Mouse (Mus musculus): Measurements from ENCODE around the gene Uck2. TPM values are rescaled to one million over a fixed set of nuclear protein-coding genes. Genes with fewer than 3 reads are reported as not detected.

Gene Uck2
- total and polyA plus RNA-seq, 3 experiments = 191 to 643 (median 290) TPM

GRCm38 (mm10) chr1:167265366-167265765 lies 19.8 kb downstream of the Uck2 start:
- H3K27me3 ChIP-seq (ENCODE audit: control insufficient read depth in 1 of 2, insufficient read depth in 2 of 2, low read length in 2 of 2) = no peaks in the 10 kb centered on the region
- peaks cover 4 to 34% of the 10 kb centered on the region in 2 experiments; a peak in 3 of 4 replicates for H3K36me3 ChIP-seq (ENCODE audit: control insufficient read depth in 1 of 2, insufficient read depth in 2 of 2, low read length in 2 of 2)
- H3K9ac ChIP-seq (ENCODE audit: control insufficient read depth, low read depth, low read length, poor library complexity, severe bottlenecking) = no peak overlapping the region
- peaks cover 8 to 24% of the 10 kb centered on the region in 2 experiments for H3K4me1 ChIP-seq (ENCODE audit: control insufficient read depth in 1 of 2, insufficient read depth in 2 of 2, low read length in 2 of 2)
- H3K27ac ChIP-seq (ENCODE audit: control insufficient read depth, low read depth, low read length) = no peak overlapping the region
- no peaks in the 10 kb centered on the region for H3K9me3 ChIP-seq (replicated peaks; ENCODE audit: insufficient read depth, low read length)
- TF ChIP-seq CTCF (IDR thresholded peaks at IDR 0.05 in 2 of 3, conservative IDR thresholded peaks at IDR 0.05 in 1 of 3; ENCODE audit: control insufficient read depth in 1 of 3, insufficient read depth in 1 of 3, low read depth in 2 of 3, low read length in 3 of 3, poor library complexity in 1 of 3, severe bottlenecking in 1 of 3) (no peak), BHLHE40 (IDR thresholded peaks at IDR 0.05; ENCODE audit: borderline replicate concordance, low read depth, low read length) (no peak), MAX (IDR thresholded peaks at IDR 0.05; ENCODE audit: low read length) (no peak), TAL1 (IDR thresholded peaks at IDR 0.05; ENCODE audit: low read length) (no peak), EP300 (IDR thresholded peaks at IDR 0.05; ENCODE audit: low read depth in 1 of 2, low read length in 2 of 2) (no peak), USF1 (IDR thresholded peaks at IDR 0.05; ENCODE audit: low read depth, low read length) (no peak)
- no peak overlapping the region for H3K4me3 ChIP-seq (ENCODE audit: control insufficient read depth in 1 of 2, insufficient read depth in 1 of 2, low read depth in 2 of 2, low read length in 2 of 2)
- no peak for DNase-seq (ENCODE audit: low read depth, low spot score)
- H3K79me2 ChIP-seq (ENCODE audit: control insufficient read depth, insufficient read depth, low read length, poor library complexity) = peaks cover 95% of the 10 kb centered on the region

DNA sequence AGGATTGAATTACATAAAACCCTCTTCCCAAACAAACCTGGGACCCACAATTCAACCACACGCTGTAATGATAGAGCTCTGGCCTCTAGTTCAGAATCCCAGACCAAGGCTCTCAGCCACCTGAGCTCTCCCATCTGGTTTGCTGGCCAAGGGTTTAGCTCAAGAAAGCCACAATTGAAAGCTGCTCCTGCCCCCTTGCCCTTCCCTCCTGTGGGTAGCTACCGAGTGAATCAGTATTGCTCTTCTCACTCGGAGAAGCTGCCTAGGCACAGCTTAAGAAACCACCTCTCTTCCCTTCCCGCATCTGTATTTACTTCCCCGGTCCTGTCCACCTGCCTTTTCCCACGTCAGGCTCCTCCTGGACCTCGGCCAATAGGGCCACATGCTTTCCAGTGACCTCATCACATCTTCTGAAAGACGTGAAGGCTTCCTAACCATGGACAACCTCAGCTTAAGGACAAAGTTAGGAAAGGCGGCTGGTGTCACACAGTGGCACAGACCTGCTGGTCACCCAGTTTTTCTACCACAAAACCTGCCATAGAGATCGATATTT lies 22.6 kb downstream of the Uck2 start:
- Histone ChIP-seq H3K27ac (ENCODE audit: control insufficient read depth, low read depth, low read length) (no peak overlapping the region), H3K9ac (ENCODE audit: control insufficient read depth, low read depth, low read length, poor library complexity, severe bottlenecking) (no peak overlapping the region), H3K4me3 (ENCODE audit: control insufficient read depth in 1 of 2, insufficient read depth in 1 of 2, low read depth in 2 of 2, low read length in 2 of 2) (no peak overlapping the region), H3K4me1 (ENCODE audit: control insufficient read depth in 1 of 2, insufficient read depth in 2 of 2, low read length in 2 of 2) (peaks cover 0 to 3% of the 10 kb centered on the region in 2 experiments; a peak in 1 of 4 replicates), H3K9me3 (replicated peaks; ENCODE audit: insufficient read depth, low read length) (no peaks in the 10 kb centered on the region), H3K79me2 (ENCODE audit: control insufficient read depth, insufficient read depth, low read length, poor library complexity) (peaks cover 89% of the 10 kb centered on the region), H3K36me3 (ENCODE audit: control insufficient read depth in 1 of 2, insufficient read depth in 2 of 2, low read length in 2 of 2) (peaks cover 4 to 11% of the 10 kb centered on the region in 2 experiments), H3K27me3 (ENCODE audit: control insufficient read depth in 1 of 2, insufficient read depth in 2 of 2, low read length in 2 of 2) (no peaks in the 10 kb centered on the region)
- DNase-seq (ENCODE audit: low read depth, low spot score) = no peak
- TF ChIP-seq MYB (IDR thresholded peaks at IDR 0.05; ENCODE audit: low read depth, low read length) (no peak), ZKSCAN1 (IDR thresholded peaks at IDR 0.05; ENCODE audit: low read depth, low read length) (no peak), SMC3 (IDR thresholded peaks at IDR 0.05; ENCODE audit: low read depth, low read length) (no peak), GATA1 (IDR thresholded peaks at IDR 0.05; ENCODE audit: low read depth, low read length) (no peak), TCF12 (IDR thresholded peaks at IDR 0.05; ENCODE audit: low read depth, low read length) (no peak), CHD1 (IDR thresholded peaks at IDR 0.05; ENCODE audit: low read depth, low read length) (no peak)

GRCm38 (mm10) chr1:167261750-167262149 lies 23.4 kb downstream of the Uck2 start:
- DNase-seq (ENCODE audit: low read depth, low spot score) = no peak
- no peak for TF ChIP-seq ETS1 (IDR thresholded peaks at IDR 0.05; ENCODE audit: low read depth, low read length)
- no peak for TF ChIP-seq SIN3A (IDR thresholded peaks at IDR 0.05; ENCODE audit: low read length)
- no peak for TF ChIP-seq POLR2A (IDR thresholded peaks at IDR 0.05; ENCODE audit: control insufficient read depth in 1 of 2, insufficient read depth in 1 of 2, low read depth in 1 of 2, low read length in 2 of 2, poor library complexity in 1 of 2)
- no peak for TF ChIP-seq MAX (IDR thresholded peaks at IDR 0.05; ENCODE audit: low read length)
- TF ChIP-seq TBP (IDR thresholded peaks at IDR 0.05; ENCODE audit: low read depth, low read length) = no peak
- no peak for TF ChIP-seq SMC3 (IDR thresholded peaks at IDR 0.05; ENCODE audit: low read depth, low read length)
- TF ChIP-seq MAFK (IDR thresholded peaks at IDR 0.05; ENCODE audit: borderline replicate concordance, low read depth, low read length) = no peak
- TF ChIP-seq E2F4 (IDR thresholded peaks at IDR 0.05; ENCODE audit: borderline replicate concordance, low read depth, low read length) = no peak
- TF ChIP-seq POLR2AphosphoS5 (IDR thresholded peaks at IDR 0.05; ENCODE audit: borderline replicate concordance, low read depth, low read length) = no peak
- TF ChIP-seq NELFE (IDR thresholded peaks at IDR 0.05; ENCODE audit: low read depth, low read length) = no peak
- TF ChIP-seq MYB (IDR thresholded peaks at IDR 0.05; ENCODE audit: low read depth, low read length) = no peak
- no peak for TF ChIP-seq TAL1 (IDR thresholded peaks at IDR 0.05; ENCODE audit: low read length)
- no peak for TF ChIP-seq JUND (IDR thresholded peaks at IDR 0.05; ENCODE audit: low read depth, low read length)
- no peak for TF ChIP-seq MYC (IDR thresholded peaks at IDR 0.05; ENCODE audit: low read depth, low read length)
- Histone ChIP-seq H3K36me3 (ENCODE audit: control insufficient read depth in 1 of 2, insufficient read depth in 2 of 2, low read length in 2 of 2) (peaks cover 3 to 9% of the 10 kb centered on the region in 2 experiments), H3K9me3 (replicated peaks; ENCODE audit: insufficient read depth, low read length) (no peaks in the 10 kb centered on the region), H3K4me3 (ENCODE audit: control insufficient read depth in 1 of 2, insufficient read depth in 1 of 2, low read depth in 2 of 2, low read length in 2 of 2) (no peak overlapping the region), H3K79me2 (ENCODE audit: control insufficient read depth, insufficient read depth, low read length, poor library complexity) (peaks cover 88% of the 10 kb centered on the region), H3K27me3 (ENCODE audit: control insufficient read depth in 1 of 2, insufficient read depth in 2 of 2, low read length in 2 of 2) (no peaks in the 10 kb centered on the region), H3K4me1 (ENCODE audit: control insufficient read depth in 1 of 2, insufficient read depth in 2 of 2, low read length in 2 of 2) (peaks cover 0 to 1% of the 10 kb centered on the region in 2 experiments; a peak in 1 of 4 replicates), H3K9ac (ENCODE audit: control insufficient read depth, low read depth, low read length, poor library complexity, severe bottlenecking) (no peak overlapping the region), H3K27ac (ENCODE audit: control insufficient read depth, low read depth, low read length) (no peak overlapping the region)
